Mouse (Mus musculus) midbrain, postnatal 0 days (tissue): ENCODE data around the gene Cldn4. TPM values are rescaled to one million over a fixed set of nuclear protein-coding genes. Genes with fewer than 3 reads are reported as not detected.

Experiments used
- ATAC-seq: fragments of 200-750 bp; cut with Nextera tagmentation; 2 replicates; pipeline ENCODE4 v1.8.0; 2017; ENCODE audit warnings: moderate number of reproducible peaks, mild to moderate bottlenecking, moderate TSS enrichment, moderate library complexity; ENCODE audit not compliant: low FRiP score
- DNase-seq: peaks from one replicate; pipeline ENCODE4 v3.0.0-alpha.2; 2015; ENCODE audit warnings: low spot score
- H3K27ac ChIP-seq: fragments of 300-500 bp; sonication (generic); 2 replicates; pipeline ENCODE4 v1.5.1; 2014; ENCODE audit warnings: low read depth, mild to moderate bottlenecking, low read length, mixed read lengths
- H3K27me3 ChIP-seq: fragments of 300-500 bp; sonication (generic); 2 replicates; pipeline ENCODE4 v1.6.1; 2014; ENCODE audit warnings: low read length, control low read depth, mixed read lengths; ENCODE audit not compliant: insufficient read depth
- H3K36me3 ChIP-seq: fragments of 300-500 bp; sonication (generic); 2 replicates; pipeline ENCODE4 v1.6.1; 2014; ENCODE audit warnings: low read length, control low read depth, mixed read lengths; ENCODE audit not compliant: insufficient read depth
- H3K4me1 ChIP-seq: fragments of 300-500 bp; sonication (generic); 2 replicates; pipeline ENCODE4 v1.6.1; 2014; ENCODE audit warnings: mild to moderate bottlenecking, control low read depth, antibody characterized with exemption, low read length, mixed read lengths; ENCODE audit not compliant: insufficient read depth
- H3K4me2 ChIP-seq: fragments of 300-500 bp; sonication (generic); 2 replicates; pipeline ENCODE4 v1.6.1; 2014; ENCODE audit warnings: low read depth, mild to moderate bottlenecking, low read length, mixed read lengths; ENCODE audit not compliant: poor library complexity, severe bottlenecking
- H3K4me3 ChIP-seq: fragments of 300-500 bp; sonication (generic); 2 replicates; pipeline ENCODE4 v1.5.1; 2014; ENCODE audit warnings: low read depth, mild to moderate bottlenecking, low read length, moderate library complexity
- H3K9ac ChIP-seq: fragments of 300-500 bp; sonication (generic); replicated peaks from 2 replicates; pipeline ENCODE4 v1.6.1; 2014; ENCODE audit warnings: mild to moderate bottlenecking, low read length, moderate library complexity, mixed read lengths; ENCODE audit not compliant: poor library complexity, severe bottlenecking
- H3K9me3 ChIP-seq: fragments of 300-500 bp; sonication (generic); 2 replicates; pipeline ENCODE4 v1.6.1; 2016; ENCODE audit warnings: low read length, control low read depth
- CTCF ChIP-seq: IDR thresholded peaks from 2 replicates; pipeline ENCODE4 v1.5.1; 2016; ENCODE audit warnings: antibody characterized with exemption, mild to moderate bottlenecking
- WGBS: fragments of 180-500 bp; shearing (Covaris S2); extraction: QIAGEN DNeasy Blood & Tissue Kit; methylation state at CpG from one replicate; pipeline ENCODE4 v1.1.7; 2014; 5-methylcytosine and 5-hydroxymethylcytosine counted together
- polyA plus RNA-seq: library from polyadenylated mRNA; unstranded; fragments of >200 nt; fragmentation: Nextera tagmentation; extraction: Ambion mirVana; gene quantifications from 2 replicates; pipeline ENCODE4 v1.2.1, GENCODE M21; 2015
- total RNA-seq: library from RNA; depleted of rRNA; stranded (reverse); fragments of >200 nt; gene quantifications from 2 replicates; pipeline ENCODE4 v1.2.3, GENCODE M21; 2014

Cldn4 gene
- total and polyA plus RNA-seq, 2 experiments from 2014 or later: 0.77 TPM; not detected in 1

- Histone ChIP-seq H3K27ac (no peak overlapping the region), H3K4me2 (no peak overlapping the region), H3K27me3 (no peaks in the 10 kb centered on the region), H3K9ac (no peak overlapping the region), H3K4me3 (no peak overlapping the region), H3K4me1 (no peaks in the 10 kb centered on the region), H3K36me3 (no peaks in the 10 kb centered on the region), H3K9me3 (no peaks in the 10 kb centered on the region)
- DNase-seq (no peak), ATAC-seq (no peak)
- no peak for TF ChIP-seq CTCF
- 96% methylated on average over 2 of the region's 2 CpGs for WGBS
Measured at GRCm38 (mm10) chr5:134976164-134976563, 29.4 kb upstream of the Cldn4 start.

- no peak overlapping the region for H3K4me3 ChIP-seq
- TF ChIP-seq CTCF: no peak
- ATAC-seq: no peak
- no peaks in the 10 kb centered on the region for H3K4me1 ChIP-seq
- no peak for DNase-seq
- H3K36me3 ChIP-seq: no peaks in the 10 kb centered on the region
- 43% methylated on average over 2 of the region's 2 CpGs for WGBS
- no peak overlapping the region for H3K9ac ChIP-seq
- no peaks in the 10 kb centered on the region for H3K27me3 ChIP-seq
- no peaks in the 10 kb centered on the region for H3K9me3 ChIP-seq
- no peak overlapping the region for H3K4me2 ChIP-seq
- H3K27ac ChIP-seq: no peak overlapping the region
Measured at GRCm38 (mm10) chr5:134974921-134975320, 28.2 kb upstream of the Cldn4 start.

GRCm38 (mm10) chr5:134974294-134974693 is 27.6 kb upstream of the Cldn4 start:
- Histone ChIP-seq H3K4me3 (no peak overlapping the region), H3K4me1 (no peaks in the 10 kb centered on the region), H3K9ac (no peak overlapping the region), H3K4me2 (no peak overlapping the region), H3K9me3 (no peaks in the 10 kb centered on the region), H3K36me3 (no peaks in the 10 kb centered on the region), H3K27me3 (no peaks in the 10 kb centered on the region), H3K27ac (no peak overlapping the region)
- TF ChIP-seq CTCF: no peak
- WGBS: 64% methylated on average over 7 of the region's 7 CpGs
- no peak for ATAC-seq
- DNase-seq: no peak

- no peak for TF ChIP-seq CTCF
- Histone ChIP-seq H3K9me3 (no peaks in the 10 kb centered on the region), H3K4me1 (no peaks in the 10 kb centered on the region), H3K4me2 (no peak overlapping the region), H3K9ac (no peak overlapping the region), H3K4me3 (no peak overlapping the region), H3K27me3 (no peaks in the 10 kb centered on the region), H3K27ac (no peak overlapping the region), H3K36me3 (no peaks in the 10 kb centered on the region)
- 92% methylated on average over 7 of the region's 7 CpGs for WGBS
- ATAC-seq: no peak
- DNase-seq: no peak
Measured at GRCm38 (mm10) chr5:134973526-134973925, 26.8 kb upstream of the Cldn4 start.

GRCm38 (mm10) chr5:134973081-134973480 is 26.3 kb upstream of the Cldn4 start:
- H3K27me3 ChIP-seq: no peaks in the 10 kb centered on the region
- no peak overlapping the region for H3K4me3 ChIP-seq
- H3K9me3 ChIP-seq: no peaks in the 10 kb centered on the region
- TF ChIP-seq CTCF: no peak
- H3K36me3 ChIP-seq: no peaks in the 10 kb centered on the region
- H3K9ac ChIP-seq: no peak overlapping the region
- ATAC-seq (no peak), DNase-seq (no peak)
- no peak overlapping the region for H3K27ac ChIP-seq
- no peaks in the 10 kb centered on the region for H3K4me1 ChIP-seq
- H3K4me2 ChIP-seq: no peak overlapping the region

GRCm38 (mm10) chr5:134970671-134971070 is 23.9 kb upstream of the Cldn4 start:
- TF ChIP-seq CTCF: no peak
- WGBS: 86% methylated on average over 8 of the region's 8 CpGs

More at GRCm38 (mm10) chr5:134970671-134971070, 23.9 kb upstream of the Cldn4 start:
- Histone ChIP-seq H3K4me1 (0 out of 2 replicates have a peak, but pooled peaks cover 2% of the 10 kb centered on the region), H3K4me3 (no peak overlapping the region), H3K9ac (no peak overlapping the region), H3K36me3 (no peaks in the 10 kb centered on the region), H3K4me2 (no peak overlapping the region), H3K9me3 (no peaks in the 10 kb centered on the region), H3K27me3 (no peaks in the 10 kb centered on the region), H3K27ac (no peak overlapping the region)
- ATAC-seq (no peak), DNase-seq (no peak)
